Mouse (Mus musculus) lung, postnatal 10 days (tissue): Measurements from ENCODE around the gene Olfr1359.

Experiments
- DNase-seq: peaks from one replicate; pipeline ENCODE4 v3.0.0; 2021

The Olfr1359 gene

DNA sequence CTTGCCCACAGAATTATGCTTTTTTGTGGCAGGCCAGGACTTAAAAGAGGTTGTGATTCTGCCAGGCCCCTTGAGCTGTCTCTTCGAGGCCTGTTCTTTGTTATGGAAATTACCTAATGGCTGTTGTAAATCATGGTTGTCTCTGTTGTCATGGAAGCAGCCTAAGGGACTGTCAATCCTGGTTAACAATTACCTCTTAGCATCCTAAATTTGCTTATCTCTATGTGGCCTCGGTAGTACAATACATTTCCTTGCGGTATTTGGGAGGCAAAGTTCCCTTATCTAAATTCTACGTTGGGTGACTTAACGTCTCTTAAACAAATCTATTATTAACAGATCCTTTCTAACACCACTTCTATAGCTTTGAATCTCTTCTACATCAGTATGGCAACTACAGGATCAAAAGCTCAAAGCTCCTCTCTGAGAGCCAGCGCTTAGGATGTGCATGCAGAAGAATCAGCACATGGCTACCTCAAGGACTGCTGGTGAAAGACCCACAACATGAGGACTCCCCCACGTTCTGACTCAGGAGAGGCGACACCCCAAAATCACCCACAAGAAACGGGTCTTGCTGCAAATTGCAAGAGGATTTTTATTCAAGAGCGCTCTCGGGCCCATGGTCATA, 30.1 kb downstream of the Olfr1359 start:
- DNase-seq = no peak

DNA sequence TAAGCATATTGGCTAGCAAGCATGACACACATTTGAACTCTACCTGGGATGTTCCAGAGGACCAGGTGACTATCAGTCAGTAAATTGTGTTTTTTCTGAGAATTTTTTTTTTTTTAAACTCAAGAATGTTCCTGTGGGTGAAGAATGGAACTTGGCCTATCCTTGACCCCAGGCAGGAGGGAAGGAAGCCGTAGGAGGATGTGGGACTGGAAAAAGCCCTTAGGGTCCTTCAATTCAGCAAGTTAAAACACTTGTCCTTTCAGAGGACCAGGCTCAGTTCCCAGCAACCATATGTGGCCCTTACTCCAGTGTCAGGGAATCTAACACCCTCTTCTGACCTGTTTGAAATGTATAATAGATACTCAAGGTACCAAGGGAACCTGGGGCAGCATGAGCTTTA, 31.6 kb downstream of the Olfr1359 start:
- DNase-seq = no peak

DNA sequence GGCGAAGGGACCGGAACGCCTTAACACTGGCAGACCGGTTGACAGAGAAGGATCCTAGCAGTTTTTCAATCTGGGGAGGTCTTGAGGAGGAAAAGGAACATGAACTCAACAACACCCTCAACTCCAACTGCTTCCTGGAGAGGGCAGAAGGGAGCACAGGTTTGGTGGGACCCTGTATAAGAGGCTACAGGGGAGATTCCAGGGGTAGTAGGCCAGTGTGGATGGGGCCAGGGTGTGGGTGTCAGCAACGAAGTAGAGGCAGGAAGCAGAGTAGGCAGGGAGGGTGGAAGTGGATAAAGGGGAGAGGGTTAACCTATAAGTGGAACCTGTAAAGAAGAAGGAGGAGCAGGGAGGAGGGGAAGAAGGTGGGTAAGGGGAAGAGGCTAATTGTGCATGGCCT, 35.6 kb downstream of the Olfr1359 start:
- no peak for DNase-seq

DNA sequence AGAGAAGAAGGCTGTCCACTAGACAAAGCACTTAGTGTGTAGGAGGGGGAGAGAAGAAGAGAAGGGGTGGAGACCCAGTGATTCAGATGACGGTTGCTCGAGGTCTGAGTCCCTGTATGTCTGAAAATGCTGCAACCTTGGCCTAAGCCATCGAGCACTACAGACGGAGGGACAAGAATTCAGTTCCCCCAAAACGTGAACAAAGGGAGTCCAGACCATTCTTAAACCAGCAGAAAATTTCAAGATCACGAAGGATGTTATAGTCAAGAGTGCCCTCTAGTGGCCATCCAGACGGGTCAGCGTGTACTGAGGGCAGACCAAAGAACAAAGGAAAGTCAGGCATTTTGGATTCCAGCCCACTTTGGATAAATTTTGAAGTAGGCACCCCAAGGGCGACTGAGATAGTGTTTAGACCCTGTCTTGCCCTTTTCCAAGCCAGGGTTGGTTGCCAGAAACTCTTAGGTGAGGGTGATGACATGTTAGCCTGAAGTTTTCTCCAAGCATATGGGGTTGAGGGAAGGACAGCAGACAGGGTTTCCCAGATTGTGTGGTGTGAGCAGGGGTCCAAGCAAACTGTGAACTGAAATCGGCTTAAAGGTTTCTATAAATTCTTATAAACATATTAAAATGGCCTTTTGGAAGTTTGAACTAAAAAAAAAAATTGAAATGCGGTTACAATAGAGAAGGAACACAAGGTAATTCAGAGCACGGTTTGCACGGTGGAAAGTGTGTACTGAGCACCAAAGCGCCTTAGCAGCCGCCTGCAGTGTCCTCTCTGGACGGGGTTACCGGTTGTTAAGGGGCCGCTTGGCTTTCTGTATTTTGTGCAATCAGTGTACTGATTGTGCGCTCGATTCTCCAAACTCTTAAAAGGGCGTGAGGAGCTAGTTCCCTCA, 36.3 kb downstream of the Olfr1359 start:
- DNase-seq = peak; percentile 93

DNA sequence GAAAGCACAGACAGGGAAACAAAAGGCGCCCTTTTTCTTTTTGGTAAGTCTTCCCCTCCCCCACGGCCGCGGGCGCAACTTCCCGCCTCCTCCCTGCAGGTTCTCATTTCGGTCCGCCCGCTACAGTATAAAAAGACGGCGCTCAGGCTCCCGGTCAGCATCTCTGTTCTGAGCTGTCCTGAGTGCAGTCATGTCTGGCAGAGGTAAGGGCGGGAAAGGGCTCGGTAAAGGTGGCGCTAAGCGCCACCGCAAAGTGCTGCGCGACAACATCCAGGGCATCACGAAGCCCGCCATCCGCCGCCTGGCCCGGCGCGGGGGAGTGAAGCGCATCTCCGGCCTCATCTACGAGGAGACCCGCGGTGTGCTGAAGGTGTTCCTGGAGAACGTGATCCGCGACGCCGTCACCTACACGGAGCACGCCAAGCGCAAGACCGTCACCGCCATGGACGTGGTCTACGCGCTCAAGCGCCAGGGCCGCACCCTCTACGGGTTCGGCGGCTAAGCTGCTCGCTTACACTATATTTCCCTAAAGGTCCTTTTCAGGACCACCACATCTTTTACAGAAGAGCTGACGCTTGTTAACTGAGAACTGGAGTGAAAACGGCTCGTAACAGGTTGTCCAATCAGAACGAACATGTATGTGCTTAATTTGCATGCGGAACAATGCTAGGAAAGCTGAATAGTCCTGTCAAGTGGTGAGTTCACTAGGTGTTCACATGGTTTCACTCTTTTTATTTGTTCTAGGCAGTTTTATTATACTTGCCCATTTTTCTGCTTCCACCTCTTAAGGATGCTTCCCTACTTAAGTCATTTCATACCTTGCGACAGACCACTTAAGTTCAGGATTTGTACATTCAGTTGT, 37.2 kb downstream of the Olfr1359 start, which contains the start of gene Hist1h4j:
TSS of gene Hist1h4j (plus strand) at position 159 of the 862 bp plus-strand sequence.
- peak; percentile 79 for DNase-seq

DNA sequence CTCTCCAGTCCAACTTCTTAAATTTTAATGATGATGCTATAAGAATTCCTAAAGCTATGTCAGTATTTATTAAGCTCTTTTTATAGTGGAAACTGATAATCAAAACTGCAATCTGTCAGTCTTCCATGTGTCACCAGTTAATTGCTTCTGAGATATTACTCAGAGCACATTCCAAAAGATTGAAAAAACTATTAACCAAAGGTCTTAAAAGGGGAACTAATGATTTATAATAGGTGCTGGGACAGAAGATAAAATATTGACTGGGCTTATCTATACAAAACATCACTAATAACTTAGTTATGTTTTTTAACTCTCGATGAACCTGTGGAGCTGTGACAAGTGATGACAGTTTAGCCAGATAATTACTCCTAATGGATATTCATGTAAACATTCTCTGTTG, 47.1 kb downstream of the Olfr1359 start:
- DNase-seq = no peak

DNA sequence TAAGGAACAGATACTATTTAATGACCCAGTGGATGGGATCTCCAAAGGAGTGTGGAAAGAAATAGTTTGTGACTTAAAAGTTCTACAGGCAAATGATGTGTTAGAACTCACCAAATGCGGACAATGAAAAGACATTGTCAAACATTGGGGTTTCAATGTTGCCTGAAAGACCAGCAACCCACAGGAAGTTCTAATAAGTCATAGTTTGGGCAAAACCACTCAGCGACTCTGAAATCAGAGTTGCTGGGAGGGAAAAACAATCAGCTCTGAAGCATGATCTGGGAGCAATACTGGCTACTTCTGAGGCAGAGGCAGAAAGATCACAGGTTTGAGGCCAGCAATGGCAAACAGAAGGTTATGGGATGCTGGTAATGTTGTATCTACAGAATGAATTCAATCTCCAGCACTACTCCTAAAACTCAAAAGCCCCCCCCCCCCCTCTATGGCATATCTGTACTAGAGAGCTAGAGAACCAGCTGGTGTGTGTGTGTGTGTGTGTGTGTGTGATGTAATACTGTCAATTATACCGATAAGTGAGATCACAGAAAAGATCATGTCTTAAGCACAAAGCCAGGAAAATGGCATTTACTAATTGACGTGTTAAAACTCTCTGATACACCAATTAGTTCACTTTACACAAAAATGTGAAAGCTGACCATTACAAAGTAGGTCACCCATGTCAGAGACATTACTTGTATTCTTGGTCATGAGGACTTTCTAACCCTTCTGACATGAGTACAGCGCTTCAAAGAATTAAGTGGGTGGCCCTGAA, 51.7 kb downstream of the Olfr1359 start:
- no peak for DNase-seq

DNA sequence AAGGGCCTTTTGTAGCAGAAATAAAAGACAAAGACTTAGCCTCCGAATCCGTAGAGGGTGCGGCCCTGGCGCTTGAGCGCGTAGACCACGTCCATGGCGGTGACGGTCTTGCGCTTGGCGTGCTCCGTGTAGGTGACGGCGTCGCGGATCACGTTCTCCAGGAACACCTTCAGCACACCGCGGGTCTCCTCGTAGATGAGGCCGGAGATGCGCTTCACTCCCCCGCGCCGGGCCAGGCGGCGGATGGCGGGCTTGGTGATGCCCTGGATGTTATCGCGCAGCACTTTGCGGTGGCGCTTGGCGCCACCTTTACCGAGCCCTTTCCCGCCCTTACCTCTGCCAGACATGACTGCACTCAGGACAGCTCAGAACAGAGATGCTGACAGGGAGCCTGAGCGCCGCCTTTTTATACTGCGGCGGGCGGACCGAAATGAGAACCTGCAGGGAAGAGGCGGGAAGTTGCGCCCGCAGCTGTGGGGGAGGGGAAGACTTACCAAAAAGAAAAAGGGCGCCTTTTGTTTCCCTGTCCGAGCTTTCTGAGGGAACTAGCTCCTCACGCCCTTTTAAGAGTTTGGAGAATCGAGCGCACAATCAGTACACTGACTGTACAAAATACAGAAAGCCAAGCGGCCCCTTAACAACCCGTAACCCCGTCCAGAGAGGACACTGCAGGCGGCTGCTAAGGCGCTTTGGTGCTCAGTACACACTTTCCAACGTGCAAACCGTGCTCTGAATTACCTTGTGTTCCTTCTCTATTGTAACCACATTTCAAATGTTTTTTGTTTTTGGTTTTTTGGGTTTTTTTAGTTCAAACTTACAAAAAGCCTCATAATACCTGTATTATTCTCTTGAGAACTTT, 52.5 kb downstream of the Olfr1359 start, which contains the start of gene Hist1h4k:
TSS of gene Hist1h4k (minus strand) at position 347 of the 859 bp plus-strand sequence.
- DNase-seq = peak; percentile 91

DNA sequence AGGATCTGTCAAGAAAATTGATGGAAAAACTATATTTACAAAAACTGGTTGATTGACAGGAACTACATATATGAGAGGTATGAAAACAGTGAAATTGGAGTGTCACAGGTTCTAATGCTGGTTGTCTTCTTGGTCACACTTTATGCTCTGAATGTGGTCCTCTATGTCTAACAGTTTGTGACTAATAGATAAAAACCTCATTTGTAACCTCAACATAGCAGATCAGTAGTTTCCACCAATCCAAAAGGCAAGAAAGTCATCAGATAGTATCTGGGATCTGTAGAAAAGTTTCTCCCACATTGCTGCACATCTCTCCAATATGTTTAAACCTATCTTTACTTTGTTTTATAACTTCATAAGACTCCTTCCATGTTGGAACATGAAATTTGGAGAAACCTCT, 53.5 kb downstream of the Olfr1359 start:
- no peak for DNase-seq

DNA sequence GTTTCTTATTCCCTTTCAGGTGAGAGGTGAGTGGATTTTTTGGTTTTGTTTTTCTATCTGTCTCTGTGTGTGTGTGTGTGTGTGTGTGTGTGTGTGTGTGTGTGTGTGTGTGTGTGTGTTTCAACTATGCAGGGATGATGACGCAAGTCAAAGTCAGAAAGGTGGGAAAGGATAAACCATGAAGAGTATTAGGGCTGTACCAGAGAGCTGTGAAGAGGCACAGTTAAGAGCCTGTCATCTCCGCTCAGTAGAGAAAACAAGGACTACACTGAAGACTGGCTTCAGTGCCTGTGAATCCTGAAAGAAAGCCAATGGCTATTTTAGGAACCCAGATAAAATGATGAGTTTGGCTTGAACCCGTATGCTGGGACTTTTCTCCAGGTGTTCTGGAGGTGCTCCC, 53.9 kb downstream of the Olfr1359 start:
- DNase-seq = no peak

DNA sequence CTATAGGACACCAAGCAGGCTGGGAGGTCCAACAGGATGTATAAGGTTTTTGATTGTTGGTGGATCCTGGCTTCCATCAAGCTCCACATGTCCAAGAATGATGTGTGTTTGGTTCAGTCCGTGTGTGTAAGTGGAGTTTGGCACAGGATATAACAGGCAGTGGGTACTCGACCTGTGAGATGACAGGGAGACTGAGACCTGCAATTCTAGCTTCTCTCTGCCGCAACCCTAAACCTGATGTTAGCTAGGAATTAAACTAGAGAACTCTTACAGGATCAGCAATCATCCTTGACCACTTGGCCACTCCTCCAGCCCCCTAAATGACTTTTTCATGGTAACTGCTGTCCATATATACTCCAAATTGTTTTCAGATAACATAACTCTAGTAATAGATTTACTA, 54.4 kb downstream of the Olfr1359 start:
- DNase-seq = no peak

DNA sequence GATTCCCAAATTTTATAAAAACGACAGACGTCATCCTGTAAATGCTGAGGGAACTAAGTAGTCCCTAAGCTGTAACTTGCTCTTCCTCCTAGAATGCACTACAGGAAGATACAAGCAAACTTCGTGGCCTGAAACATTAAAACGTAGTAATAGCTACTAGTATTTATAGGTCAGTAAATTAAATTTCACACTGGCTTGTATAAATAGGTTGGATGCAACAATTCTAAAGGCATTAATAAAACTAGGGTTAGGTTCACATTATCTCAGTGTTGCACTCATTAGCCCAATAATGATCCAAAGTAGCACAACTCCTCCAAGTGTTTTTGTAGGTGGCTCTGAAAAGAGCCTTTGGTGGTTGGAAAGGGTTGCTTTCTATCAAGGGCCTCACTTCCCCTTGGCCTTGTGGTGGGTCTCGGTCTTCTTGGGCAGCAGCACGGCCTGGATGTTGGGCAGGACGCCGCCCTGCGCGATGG, 55.2 kb downstream of the Olfr1359 start:
- no peak for DNase-seq

DNA sequence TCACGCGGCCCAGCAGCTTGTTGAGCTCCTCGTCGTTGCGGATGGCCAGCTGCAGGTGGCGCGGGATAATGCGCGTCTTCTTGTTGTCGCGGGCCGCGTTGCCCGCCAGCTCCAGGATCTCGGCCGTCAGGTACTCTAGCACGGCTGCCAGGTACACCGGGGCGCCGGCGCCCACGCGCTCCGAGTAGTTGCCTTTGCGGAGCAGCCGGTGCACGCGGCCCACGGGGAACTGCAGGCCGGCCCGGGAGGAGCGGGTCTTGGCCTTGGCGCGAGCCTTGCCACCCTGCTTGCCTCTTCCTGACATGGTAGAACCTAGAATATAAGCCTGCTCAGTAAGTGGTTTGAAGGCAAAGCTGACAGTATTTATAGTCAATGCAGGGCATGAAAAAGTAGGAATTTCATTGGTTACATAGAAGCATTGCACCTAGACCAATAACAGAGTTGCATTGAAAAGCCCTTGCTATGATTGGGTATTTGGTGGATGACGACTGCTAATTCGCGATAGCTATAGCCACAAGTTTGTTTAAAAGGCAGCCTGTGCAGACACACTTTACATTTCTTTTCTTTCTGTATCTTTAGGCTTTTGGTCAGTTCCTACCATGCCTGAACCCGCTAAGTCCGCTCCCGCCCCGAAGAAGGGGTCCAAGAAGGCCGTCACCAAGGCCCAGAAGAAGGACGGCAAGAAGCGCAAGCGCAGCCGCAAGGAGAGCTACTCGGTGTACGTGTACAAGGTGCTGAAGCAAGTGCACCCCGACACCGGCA, 55.8 kb downstream of the Olfr1359 start, which contains the start of the genes Hist1h2ak and Hist1h2bn:
TSS of gene Hist1h2ak (minus strand) at position 304 of the 762 bp plus-strand sequence.
TSS of gene Hist1h2bn (plus strand) at position 600 of the 762 bp plus-strand sequence.
- peak; percentile 75 for DNase-seq

DNA sequence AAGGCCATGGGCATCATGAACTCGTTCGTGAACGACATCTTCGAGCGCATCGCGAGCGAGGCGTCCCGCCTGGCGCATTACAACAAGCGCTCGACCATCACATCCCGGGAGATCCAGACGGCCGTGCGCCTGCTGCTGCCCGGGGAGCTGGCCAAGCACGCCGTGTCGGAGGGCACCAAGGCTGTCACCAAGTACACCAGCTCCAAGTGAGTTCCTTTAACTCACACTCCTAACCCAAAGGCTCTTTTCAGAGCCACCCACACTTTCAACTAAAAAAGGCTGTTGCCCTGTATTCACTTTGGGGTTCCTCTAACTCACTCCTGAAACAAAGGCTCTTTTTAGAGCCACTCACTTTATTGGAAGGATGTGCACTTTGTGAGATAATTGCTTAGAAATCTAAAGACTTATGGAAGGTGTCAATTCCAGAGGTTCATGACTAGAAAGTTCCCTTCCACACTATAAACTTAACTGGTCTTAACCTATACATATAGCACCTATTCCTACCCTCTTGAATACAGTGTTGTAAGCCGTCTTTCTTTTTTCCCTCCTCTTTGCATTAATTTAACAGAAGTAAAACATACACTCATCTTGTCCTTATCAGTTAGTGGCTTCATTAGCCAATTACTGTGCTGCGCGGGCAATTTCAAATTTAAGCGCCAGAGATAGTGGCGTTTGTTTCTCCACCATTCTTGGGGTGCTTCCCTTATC, 56.5 kb downstream of the Olfr1359 start:
- peak; percentile 38 for DNase-seq

DNA sequence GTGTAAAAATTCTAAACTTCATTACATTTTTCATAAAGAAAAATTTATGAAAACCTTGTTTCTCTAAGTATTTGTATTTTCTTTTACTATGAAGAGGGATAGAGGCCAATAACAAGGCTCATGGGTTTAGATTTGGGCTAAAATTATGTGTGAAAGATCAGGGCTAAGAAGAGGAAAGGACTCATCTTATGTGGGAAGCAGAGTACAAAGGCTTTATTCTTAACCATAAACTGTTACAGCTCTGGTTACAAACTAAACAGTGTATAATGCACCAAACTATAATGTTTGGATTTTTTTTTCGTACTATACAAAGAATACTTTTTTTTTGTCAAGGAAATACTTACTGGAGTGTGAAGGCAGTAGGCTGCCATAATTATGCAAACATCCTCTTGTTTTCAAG, 57.8 kb downstream of the Olfr1359 start:
- no peak for DNase-seq
